Mouse (Mus musculus) embryonic facial prominence, embryonic 10.5 days (tissue): Measurements from ENCODE around the gene Appbp2. TPM values are rescaled to one million over a fixed set of nuclear protein-coding genes. Genes with fewer than 3 reads are reported as not detected.

Experiments used
- DNase-seq: peaks from one replicate; pipeline ENCODE4 v3.0.0-alpha.2; 2017; ENCODE audit warnings: low spot score
- H3K27ac ChIP-seq: fragments of 300-500 bp; sonication (generic); replicated peaks from 2 replicates; pipeline ENCODE4 v1.5.1; 2016; ENCODE audit warnings: mild to moderate bottlenecking
- H3K27me3 ChIP-seq: fragments of 300-500 bp; sonication (generic); replicated peaks from 2 replicates; pipeline ENCODE4 v1.6.1; 2016; ENCODE audit warnings: low read depth, mild to moderate bottlenecking; ENCODE audit not compliant: poor library complexity, severe bottlenecking
- H3K36me3 ChIP-seq: fragments of 300-500 bp; sonication (generic); replicated peaks from 2 replicates; pipeline ENCODE4 v1.6.1; 2016; ENCODE audit warnings: mild to moderate bottlenecking, moderate library complexity
- H3K4me1 ChIP-seq: fragments of 300-500 bp; sonication (generic); 2 replicates; pipeline ENCODE4 v1.6.1; 2016
- H3K4me3 ChIP-seq: fragments of 300-500 bp; sonication (generic); 2 replicates; pipeline ENCODE4 v1.5.1; 2016; ENCODE audit warnings: mild to moderate bottlenecking, moderate library complexity
- H3K9me3 ChIP-seq: fragments of 300-500 bp; sonication (generic); 2 replicates; pipeline ENCODE4 v1.6.1; 2016; ENCODE audit warnings: mild to moderate bottlenecking
- WGBS: fragments of 180-500 bp; shearing (Covaris S2); methylation state at CpG from one replicate; pipeline ENCODE4 v1.1.7; 2016; 5-methylcytosine and 5-hydroxymethylcytosine counted together
- polyA plus RNA-seq: library from polyadenylated mRNA; unstranded; fragments of >200 nt; fragmentation: Nextera tagmentation; extraction: Ambion mirVana; gene quantifications from 2 replicates; pipeline ENCODE4 v1.2.1, GENCODE M21; 2016

Gene Appbp2
- polyA plus RNA-seq, 1 experiment from 2014 or later = 42.7 TPM

DNA sequence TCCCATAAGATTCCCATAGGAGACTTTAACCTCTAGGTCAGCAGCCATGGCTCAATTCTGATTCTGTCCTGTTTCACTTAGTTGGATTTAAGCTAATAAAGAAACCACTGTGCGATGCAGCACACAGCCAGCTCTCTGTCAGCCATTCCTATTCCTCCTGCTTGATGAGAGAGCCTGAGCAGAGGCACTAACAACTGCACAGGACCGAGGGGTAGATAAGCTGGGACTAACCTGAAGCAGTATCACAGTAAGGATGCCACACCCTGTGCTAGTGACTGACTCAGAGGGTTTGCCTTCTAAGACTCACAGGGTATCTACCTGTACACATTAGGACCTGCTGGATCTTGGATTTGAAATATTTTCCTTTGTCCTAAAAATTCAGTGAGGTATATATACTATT lies 21.7 kb downstream of the Appbp2 start:
- DNase-seq = no peak
- peaks cover 87% of the 10 kb centered on the region for H3K36me3 ChIP-seq

DNA sequence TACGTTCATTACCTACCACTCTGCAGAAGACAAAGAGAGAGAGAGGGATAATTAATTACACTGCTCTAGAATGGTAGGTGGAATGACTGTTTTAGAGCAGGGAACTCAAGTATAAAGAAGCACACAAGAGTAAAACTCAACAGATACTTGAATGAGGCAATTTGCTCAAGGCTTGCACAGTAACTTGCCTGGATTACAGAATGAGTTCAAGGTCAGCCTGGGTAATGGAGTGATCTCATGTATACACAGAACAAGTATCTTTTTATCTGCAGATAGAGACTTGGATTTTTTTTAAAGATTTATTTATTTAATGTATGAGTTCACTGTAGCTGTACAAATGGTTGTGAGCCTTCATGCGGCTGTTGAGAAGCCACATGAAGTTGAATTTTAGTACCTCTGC lies 23.8 kb downstream of the Appbp2 start:
- 94% methylated on average over 2 of the region's 2 CpGs for WGBS

More for the DNA sequence above, 21.7 kb downstream of the Appbp2 start:
- Histone ChIP-seq H3K27ac (no peak overlapping the region), H3K9me3 (no peaks in the 10 kb centered on the region), H3K4me3 (no peak overlapping the region), H3K4me1 (no peaks in the 10 kb centered on the region), H3K27me3 (no peaks in the 10 kb centered on the region)
- 93% methylated on average over 2 of the region's 2 CpGs for WGBS

DNA sequence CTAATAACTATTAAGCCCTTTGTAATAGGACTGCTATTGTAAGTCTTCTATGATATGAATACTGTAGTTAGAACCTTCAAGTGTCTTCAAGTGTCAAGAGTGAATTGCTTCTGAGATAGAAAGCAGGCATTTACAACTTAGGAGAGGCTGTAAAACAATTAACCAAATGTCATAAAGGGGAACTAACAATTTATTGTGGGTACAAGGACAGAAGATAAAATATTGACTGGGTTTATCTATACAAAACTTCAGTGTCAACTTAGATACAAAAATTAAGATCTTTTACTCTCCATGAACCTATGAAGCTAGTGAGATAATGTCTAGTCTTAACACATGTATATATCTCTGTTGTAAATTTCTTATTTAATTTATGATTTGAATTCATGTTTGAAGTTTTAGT lies 28.7 kb downstream of the Appbp2 start:
- DNase-seq = no peak
- no peaks in the 10 kb centered on the region for H3K4me1 ChIP-seq
- no peaks in the 10 kb centered on the region for H3K9me3 ChIP-seq
- no peak overlapping the region for H3K4me3 ChIP-seq
- no peak overlapping the region for H3K27ac ChIP-seq
- no peaks in the 10 kb centered on the region for H3K27me3 ChIP-seq
- H3K36me3 ChIP-seq = peaks cover 99% of the 10 kb centered on the region

More for the DNA sequence above, 23.8 kb downstream of the Appbp2 start:
- Histone ChIP-seq H3K4me1 (no peaks in the 10 kb centered on the region), H3K4me3 (no peak overlapping the region), H3K27ac (no peak overlapping the region), H3K36me3 (peaks cover 100% of the 10 kb centered on the region), H3K27me3 (no peaks in the 10 kb centered on the region), H3K9me3 (no peaks in the 10 kb centered on the region)
- no peak for DNase-seq

DNA sequence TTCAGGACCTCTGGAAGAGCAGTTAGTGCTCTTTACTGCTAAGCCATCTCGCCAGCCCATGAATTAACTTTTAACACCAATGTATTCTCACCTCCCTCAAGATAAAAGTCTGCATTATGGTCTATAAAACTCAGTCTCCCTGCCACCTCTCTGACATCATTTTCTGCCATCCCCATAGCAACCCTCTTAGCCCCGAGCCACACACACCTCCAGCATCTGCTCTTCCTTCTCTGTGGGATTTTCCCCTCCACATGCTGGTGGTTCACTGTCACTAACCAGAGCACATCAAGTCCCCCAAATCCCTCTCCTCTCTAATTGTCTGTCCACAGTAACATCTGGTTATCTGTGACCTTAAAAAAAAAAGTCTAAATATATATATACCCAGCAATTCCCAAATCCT lies 36.0 kb downstream of the Appbp2 start:
- H3K27me3 ChIP-seq = no peaks in the 10 kb centered on the region
- peaks cover 100% of the 10 kb centered on the region for H3K36me3 ChIP-seq
- H3K4me1 ChIP-seq = no peaks in the 10 kb centered on the region
- WGBS = 93% methylated on average over 2 of the region's 2 CpGs
- H3K4me3 ChIP-seq = no peak overlapping the region
- no peak for DNase-seq
- no peaks in the 10 kb centered on the region for H3K9me3 ChIP-seq
- no peak overlapping the region for H3K27ac ChIP-seq

DNA sequence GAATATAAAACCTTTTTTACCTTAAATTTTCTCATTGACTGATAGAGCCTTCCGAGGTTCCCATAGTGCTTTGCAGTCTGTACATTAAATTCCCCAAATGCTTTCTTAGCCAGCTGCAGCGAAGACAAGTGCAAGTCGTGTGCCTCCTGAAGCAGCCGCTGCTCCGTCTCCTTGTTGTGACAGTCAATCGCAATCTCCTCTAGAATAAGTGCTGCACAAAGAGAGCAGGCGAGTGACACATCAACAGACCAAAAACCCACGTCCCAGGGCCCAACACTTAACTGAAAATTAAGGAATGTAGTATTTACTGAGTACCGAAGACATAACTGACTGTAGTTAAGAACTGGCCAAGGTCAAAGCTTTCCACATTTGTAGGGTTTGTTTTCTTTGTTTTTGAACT lies 38.9 kb downstream of the Appbp2 start:
- H3K4me3 ChIP-seq = no peak overlapping the region
- H3K36me3 ChIP-seq = peaks cover 98% of the 10 kb centered on the region
- H3K9me3 ChIP-seq = no peaks in the 10 kb centered on the region
- no peak overlapping the region for H3K27ac ChIP-seq
- no peaks in the 10 kb centered on the region for H3K4me1 ChIP-seq
- DNase-seq = no peak
- WGBS = 93% methylated on average over 9 of the region's 9 CpGs
- no peaks in the 10 kb centered on the region for H3K27me3 ChIP-seq

DNA sequence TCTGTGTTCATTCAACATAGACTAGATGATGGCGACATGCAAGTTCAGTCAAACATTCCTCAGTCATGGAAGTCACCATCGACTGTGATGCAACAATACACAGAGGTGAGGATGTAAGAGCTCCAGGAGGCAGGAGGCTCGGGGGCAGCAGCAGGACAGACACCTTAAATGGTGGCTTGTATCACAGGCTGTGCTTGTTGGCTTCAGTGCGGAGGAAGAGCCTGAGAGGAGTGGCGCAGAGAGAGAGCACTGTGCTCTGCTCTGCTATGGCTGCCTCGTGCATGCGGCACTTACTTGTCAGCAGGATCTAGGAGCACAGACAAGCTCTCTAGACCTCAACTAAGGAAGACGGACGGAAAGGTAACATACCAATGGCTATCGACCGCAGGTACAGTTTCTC lies 40.7 kb downstream of the Appbp2 start:
- Histone ChIP-seq H3K36me3 (peaks cover 98% of the 10 kb centered on the region), H3K4me1 (no peaks in the 10 kb centered on the region), H3K9me3 (no peaks in the 10 kb centered on the region), H3K27ac (no peak overlapping the region), H3K27me3 (no peaks in the 10 kb centered on the region), H3K4me3 (no peak overlapping the region)
- no peak for DNase-seq
- WGBS = 95% methylated on average over 11 of the region's 11 CpGs

DNA sequence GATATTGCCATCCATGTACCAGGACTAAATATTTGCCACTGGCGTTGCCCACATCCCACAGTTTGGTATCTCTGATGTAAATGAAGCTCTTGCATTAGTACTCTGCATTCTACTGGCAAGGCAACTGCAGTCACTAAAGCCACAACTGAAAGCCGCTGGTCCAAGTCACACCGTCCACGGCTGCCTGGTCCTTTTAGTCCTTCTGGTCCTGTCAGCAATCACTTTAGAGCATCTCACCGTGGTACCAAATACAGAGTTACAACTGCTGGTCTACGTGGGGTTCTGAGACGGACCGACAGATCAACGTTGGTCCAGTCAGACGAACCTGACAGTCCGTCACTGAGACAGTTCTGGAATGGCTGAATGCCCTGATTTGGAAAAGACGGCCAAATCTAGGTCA lies 44.2 kb downstream of the Appbp2 start:
- DNase-seq = no peak
- Histone ChIP-seq H3K9me3 (no peaks in the 10 kb centered on the region), H3K4me1 (no peaks in the 10 kb centered on the region), H3K27me3 (no peaks in the 10 kb centered on the region), H3K4me3 (no peak overlapping the region), H3K27ac (no peak overlapping the region), H3K36me3 (peaks cover 75% of the 10 kb centered on the region)
- WGBS = 93% methylated on average over 12 of the region's 12 CpGs

DNA sequence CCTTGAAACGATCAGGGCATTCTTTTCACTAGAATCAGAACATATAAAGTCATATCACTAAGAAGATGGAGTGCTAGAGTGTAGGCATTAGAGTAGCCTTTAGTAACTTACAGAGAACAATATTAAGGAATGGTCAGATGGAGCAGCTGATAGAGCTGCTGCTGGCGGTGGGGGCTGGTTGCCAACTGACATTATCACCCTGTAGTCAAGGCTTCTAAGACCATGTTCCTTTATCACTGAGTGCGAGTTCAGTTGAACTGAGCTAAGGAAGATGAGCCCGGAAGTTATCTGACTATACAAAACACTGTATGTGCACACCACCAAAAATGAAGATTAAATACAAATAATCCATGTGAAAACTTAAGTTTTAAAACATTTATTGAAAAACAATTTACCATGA lies 45.8 kb downstream of the Appbp2 start:
- Histone ChIP-seq H3K27ac (no peak overlapping the region), H3K4me1 (no peaks in the 10 kb centered on the region), H3K9me3 (no peaks in the 10 kb centered on the region), H3K36me3 (peaks cover 58% of the 10 kb centered on the region), H3K4me3 (no peak overlapping the region), H3K27me3 (no peaks in the 10 kb centered on the region)
- WGBS = 94% methylated on average over 4 of the region's 4 CpGs
- no peak for DNase-seq

DNA sequence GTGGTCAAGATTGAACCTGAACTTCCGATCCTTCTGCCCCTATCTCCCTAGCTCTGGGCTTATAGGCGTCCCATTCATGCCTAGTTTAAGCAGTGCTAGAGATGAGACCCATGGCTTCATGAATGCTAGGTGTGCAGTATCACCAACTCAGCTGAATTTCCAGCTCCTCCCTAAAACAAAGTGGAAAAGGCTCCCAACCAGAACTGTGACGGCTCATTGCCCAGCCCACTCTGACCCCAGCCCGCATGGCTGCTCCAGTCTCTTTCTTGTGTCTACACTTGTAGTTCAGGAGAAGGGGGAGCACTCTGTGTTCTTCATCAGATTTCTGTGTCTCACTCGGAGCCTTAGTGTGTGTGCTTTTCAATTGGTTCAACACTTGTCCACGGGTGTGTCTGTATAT lies 50.1 kb downstream of the Appbp2 start:
- WGBS = 90% methylated on average over 6 of the region's 6 CpGs

DNA sequence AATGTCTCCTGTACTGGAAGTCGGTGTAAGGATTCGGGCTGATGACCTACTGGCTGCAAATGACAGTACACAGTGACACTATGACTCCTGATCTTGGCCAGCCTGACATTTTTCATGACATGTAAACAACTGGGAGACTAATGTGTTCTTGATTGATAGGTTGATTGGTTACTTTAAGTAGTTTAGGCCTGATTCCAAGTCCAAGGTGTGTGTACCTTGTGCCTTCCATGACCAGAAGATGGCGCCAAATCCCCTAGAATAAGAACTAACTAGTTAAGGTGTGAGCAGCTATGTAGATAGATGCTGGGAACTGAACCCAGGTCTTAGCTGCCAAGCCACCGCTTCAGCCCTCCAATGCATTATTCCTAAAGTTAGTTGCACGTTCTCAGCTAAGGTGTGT lies 50.8 kb downstream of the Appbp2 start:
- Histone ChIP-seq H3K27ac (no peak overlapping the region), H3K36me3 (peaks cover 10% of the 10 kb centered on the region), H3K9me3 (no peaks in the 10 kb centered on the region), H3K4me3 (no peak overlapping the region), H3K27me3 (no peaks in the 10 kb centered on the region), H3K4me1 (peaks cover 10% of the 10 kb centered on the region)
- 67% methylated on average over 5 of the region's 5 CpGs for WGBS
- peak; percentile 32 for DNase-seq

More for the DNA sequence above, 50.1 kb downstream of the Appbp2 start:
- Histone ChIP-seq H3K4me3 (no peak overlapping the region), H3K36me3 (peaks cover 17% of the 10 kb centered on the region), H3K4me1 (peaks cover 10% of the 10 kb centered on the region), H3K27ac (no peak overlapping the region), H3K9me3 (no peaks in the 10 kb centered on the region), H3K27me3 (no peaks in the 10 kb centered on the region)
- no peak for DNase-seq

DNA sequence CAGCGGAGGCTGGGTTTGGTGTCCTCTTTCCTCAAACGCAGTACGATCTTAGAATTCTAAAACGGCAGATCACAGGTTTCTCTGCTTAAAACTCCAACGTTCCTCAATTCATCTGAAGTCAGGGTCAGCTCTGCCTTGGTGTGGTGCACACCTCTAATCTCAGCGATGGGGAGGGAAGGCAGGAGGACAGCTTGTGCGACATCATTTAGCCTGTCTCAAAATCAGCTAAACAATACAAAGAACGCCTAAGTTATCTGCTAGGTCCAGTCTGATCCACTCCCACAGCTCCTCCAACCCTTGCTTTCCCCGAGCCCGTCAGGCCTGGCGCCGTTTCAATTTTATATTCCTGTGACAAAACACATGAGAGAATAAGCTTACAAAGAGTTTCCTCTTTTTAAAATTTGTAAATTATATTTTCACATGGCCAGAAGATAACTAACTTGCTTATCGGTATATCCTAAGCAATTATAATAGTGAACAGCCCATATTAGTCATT lies 51.6 kb downstream of the Appbp2 start:
- Histone ChIP-seq H3K27me3 (no peaks in the 10 kb centered on the region), H3K4me3 (peak overlapping the region; percentile 56), H3K27ac (peak overlapping the region; percentile 81), H3K36me3 (peaks cover 2% of the 10 kb centered on the region), H3K4me1 (peaks cover 10% of the 10 kb centered on the region), H3K9me3 (no peaks in the 10 kb centered on the region)
- 32% methylated on average over 13 of the region's 13 CpGs for WGBS
- no peak for DNase-seq

DNA sequence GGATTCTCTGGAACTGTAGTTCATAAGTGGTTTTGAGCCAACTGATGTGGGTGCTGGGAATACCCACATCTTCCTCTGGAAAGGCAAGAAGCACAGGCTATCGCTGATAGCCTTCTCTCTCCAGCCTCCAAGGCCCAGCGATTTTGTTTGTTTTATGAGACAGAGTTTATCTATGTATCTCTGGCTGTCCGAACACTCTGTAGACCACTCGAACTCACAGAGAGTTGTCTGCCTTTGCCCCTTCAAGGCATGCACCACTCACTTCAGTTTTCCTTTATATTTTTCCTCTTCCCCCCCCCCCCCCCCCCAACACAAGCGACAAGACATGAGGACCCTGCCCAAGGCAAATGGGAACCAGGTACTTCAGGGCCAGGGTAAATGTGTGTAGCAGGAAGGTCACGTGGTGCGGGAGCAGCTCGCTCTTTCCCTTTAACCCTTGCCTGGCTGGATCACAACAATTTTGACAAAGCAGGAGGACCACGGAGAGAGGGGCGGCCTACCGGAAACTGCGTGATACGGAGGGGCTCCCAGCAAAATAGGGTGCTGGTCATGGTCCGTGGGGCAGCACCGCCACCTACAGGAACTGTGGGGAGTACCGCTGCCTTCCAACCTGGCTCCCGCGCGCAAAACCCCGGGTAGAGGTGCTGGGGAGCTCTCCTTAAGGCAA lies 52.2 kb downstream of the Appbp2 start:
- Histone ChIP-seq H3K9me3 (no peaks in the 10 kb centered on the region), H3K4me3 (peak overlapping the region; percentile 56), H3K36me3 (no peaks in the 10 kb centered on the region; the same call in 1 of the 2 replicates), H3K27me3 (no peaks in the 10 kb centered on the region), H3K4me1 (peaks cover 10% of the 10 kb centered on the region), H3K27ac (peak overlapping the region; percentile 81)
- DNase-seq = peak; percentile 91
- 5% methylated on average over 20 of the region's 20 CpGs for WGBS

DNA sequence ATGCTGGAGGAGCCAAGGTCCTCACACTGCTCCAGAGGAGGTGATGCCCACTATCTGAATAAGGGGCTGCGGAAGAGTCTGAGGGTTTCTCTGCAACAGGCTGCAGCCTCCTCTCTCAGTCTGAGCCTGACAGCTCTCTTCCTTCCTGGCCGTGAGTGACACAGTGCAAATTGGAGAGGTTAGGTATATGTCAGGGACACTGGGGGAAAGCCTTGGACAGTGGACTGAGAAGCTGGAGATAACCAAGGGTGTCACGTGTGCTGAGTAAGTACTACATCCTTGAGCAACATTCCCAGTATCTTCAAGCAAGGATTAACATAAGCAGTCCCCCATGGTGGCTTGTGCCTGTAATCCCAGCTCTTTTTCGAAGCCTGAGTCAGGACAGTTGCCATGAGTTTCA lies 56.5 kb downstream of the Appbp2 start:
- 84% methylated on average over 4 of the region's 4 CpGs for WGBS
- Histone ChIP-seq H3K27me3 (no peaks in the 10 kb centered on the region), H3K4me1 (peaks cover 9% of the 10 kb centered on the region), H3K9me3 (no peaks in the 10 kb centered on the region), H3K27ac (no peak overlapping the region), H3K4me3 (no peak overlapping the region), H3K36me3 (no peaks in the 10 kb centered on the region)
- no peak for DNase-seq
